Mouse (Mus musculus) spleen, postnatal 36 days (tissue): ENCODE data around the gene Ankrd34a.

Experiments
- DNase-seq, 2 experiments: peaks; one replicate each; pipeline ENCODE4 v3.0.0; 2022; ENCODE audit warnings: low spot score in 2 of 2, mixed read lengths in 1 of 2

Ankrd34a gene

DNA sequence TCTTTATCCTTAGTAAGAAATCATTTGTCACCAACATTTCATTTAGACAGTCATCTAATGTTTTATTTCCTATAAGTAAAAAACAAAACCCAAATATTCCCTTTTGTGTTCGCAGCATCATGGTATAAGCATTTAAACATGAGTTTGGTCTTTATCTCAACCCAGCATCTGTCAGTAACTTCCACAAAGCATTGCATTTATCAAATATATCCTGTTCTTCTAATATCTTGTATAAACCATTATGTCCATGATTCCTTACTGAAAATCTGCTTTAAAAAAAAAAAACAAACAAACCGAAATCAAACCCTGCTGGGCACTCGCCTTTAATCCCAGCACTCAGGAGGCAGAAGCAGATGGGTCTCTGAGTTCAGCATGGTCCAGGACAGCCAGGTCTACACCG, 10.2 kb downstream of the Ankrd34a start:
- DNase-seq = no peak

DNA sequence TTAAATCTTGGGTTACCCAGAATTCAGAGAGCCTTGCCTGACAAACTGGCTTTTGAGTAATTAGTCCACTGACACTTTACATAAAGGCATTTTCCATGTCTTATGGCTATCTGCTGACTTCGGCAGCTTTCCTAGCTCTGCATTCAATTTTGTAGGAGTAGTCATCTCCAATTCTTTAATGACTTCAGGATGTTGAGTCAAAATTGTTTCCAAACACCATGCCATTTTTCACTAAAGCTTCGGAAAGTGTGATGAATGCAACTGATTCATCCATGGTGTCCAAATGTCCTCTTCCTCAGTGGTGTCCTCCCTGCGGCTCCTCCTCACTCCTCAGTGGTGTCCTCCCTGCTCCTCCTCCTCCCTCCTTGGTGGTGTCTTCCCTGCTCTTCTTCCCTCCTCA, 21.5 kb downstream of the Ankrd34a start:
- DNase-seq = no peak

DNA sequence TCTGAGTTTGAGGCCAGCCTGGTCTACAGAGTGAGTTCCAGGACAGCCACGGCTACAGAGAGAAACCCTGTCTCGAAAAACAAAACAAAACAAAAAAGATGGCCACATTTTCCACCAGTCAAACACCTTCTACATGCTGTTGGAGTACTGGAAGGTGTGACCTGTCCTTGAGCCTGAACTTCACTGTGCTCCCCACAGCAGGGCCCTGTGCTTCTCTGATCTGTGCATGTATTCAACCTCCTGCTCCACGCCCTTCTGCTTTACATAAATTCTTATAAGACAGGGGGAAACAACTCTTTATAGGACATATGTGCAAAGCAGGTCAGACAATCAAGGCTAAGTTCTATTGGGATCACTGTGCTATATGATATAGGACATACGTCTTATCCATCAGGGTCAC, 26.8 kb downstream of the Ankrd34a start:
- DNase-seq = no peak

DNA sequence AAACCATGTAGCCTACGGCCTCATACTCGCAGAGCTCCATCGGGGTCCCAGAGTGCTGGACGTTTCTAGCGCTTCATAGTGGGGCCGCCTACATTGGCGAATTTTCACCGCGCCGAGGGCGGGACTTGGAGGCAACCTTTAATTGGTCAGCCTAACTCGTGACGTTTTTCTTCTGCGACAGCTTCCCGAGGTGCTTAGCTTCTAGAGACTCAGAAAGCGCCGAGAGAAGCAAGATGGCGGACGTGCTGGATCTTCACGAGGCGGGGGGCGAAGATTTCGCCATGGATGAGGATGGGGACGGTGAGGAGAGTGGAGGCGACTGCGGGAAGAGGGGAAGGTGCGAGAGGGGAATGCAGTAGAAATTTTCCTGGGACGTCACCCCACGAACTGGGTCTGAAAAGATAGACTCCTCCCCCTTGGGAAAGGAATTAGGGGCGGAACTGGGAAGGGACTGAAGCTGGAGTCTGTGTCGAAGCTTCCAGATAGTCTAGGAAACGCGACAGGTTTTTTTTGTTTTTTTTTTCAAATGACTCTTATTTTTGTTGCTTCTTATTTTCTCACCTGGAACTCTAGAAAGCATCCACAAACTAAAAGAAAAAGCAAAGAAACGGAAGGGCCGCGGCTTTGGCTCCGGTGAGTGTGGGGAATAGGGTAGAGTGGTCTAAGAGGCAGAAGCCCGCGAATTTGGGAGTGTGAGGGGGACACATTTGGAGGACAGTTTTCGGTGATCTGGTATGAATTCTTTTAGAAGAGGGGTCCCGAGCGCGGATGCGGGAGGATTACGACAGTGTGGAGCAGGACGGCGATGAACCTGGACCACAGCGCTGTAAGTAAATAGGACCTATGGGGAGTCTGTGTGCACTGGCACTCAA, 33.5 kb downstream of the Ankrd34a start, which contains the start of gene Rbm8a:
Gene Rbm8a (plus strand): TSS at position 205 of the 872 bp plus-strand sequence.
- DNase-seq = peak; percentile 94 to 96

DNA sequence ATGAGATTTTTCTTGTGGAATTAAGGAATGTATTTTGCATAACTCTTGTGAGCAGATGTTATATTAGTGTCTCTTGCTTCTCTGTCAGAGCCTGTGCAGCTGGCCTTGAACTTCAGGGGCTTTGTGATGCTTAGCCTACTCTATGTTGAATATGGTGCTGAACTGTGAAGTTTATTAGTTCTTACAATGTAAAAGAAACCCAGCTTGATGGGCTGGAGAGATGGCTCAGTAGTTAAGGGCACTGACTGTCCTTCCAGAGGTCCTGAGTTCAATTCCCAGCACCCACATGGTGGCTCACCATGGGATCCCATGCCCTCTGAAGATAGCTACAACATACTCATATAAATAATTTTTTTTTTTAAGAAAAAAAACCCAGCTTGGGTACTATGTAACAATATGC, 35.6 kb downstream of the Ankrd34a start:
- no peak for DNase-seq

DNA sequence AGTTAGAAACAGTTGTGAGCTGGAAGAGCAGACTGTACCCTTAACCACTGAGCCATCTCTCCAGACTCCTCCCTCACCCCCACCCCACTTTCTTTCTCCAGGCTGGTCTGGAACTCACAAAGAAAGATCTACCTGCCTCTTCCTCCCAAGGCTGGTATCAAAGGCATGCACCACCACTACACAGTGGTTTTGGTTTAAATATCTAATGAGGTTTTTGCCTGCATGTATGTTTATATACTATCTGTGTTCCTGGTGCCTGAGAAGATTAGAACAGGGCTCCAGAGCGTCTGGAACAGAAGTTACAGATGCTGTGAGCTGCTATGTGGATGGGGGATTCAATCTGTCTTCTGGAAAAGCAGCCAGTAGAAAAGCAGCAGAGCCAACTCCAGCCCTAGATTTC, 37.6 kb downstream of the Ankrd34a start:
- DNase-seq = no peak

DNA sequence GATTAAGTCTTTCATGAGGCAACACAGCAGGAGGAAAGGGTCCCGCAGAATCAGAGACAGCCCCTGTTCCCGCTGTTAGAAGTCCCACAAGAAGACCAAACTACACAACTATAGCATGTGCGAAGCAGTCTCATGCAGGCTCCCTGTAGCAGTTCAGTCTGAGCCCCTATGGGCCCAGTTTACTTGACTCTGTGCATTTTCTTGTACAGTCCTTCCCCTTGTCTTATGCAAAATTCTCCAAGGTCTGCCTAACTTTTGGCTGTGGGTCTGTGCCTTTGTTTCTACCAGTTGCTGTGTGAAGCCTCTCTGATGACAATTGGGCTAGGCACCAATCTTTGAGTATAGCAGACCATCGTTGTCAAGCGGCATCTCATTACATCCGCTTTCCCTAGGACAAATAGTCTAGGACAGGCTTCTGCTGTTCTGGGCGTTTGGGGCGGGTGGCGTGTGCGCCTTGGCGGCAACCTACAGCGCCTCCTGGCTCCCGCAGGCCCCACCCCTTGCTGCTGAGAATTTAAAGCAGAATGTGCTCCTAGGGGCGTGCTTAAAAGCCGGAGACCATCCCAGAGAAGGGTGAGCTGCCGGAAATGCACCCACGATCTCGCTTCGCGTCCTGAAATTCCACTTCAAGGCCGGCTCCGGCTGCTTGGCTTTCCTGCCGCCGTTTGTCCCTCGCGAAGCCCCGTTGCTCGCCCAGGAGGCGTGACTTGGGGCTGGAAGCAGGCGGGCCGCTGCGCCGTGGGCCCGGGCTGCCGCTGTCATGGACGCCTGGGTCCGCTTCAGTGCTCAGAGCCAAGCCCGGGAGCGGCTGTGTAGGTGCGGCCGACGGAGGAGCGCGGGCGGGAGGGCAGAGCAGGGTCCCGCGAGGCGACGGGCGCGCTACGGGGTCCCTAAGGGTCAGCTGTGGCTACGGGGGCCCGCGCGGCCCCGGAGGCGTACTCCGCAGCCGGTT, 38.8 kb downstream of the Ankrd34a start, which contains the start of the genes Pex11b and Gm42957:
Gene Pex11b (plus strand): TSS at position 449 of the 952 bp plus-strand sequence.
Gene Gm42957 (plus strand): TSS at position 547 of the 952 bp plus-strand sequence.
- peak; percentile 74 to 76 for DNase-seq

DNA sequence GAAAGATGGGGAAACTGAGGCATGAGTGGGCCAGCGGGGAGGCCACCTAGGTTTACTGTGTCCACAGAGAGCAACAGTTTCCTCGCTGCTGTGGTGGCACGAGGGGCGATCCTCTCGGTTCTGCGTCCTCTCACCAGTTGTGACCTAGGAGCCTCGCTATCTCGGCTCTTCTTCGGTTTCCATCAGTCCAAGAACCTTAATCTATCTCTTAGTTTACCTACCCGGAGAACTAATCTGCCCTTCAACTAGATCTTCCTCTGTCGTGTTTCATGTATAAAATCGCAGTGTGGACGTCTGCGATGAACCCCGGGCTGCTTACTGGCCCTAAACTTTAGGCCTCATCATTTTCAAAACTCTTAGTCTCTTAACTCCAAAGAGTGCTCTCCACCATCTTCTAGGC, 39.5 kb downstream of the Ankrd34a start:
- no peak for DNase-seq

DNA sequence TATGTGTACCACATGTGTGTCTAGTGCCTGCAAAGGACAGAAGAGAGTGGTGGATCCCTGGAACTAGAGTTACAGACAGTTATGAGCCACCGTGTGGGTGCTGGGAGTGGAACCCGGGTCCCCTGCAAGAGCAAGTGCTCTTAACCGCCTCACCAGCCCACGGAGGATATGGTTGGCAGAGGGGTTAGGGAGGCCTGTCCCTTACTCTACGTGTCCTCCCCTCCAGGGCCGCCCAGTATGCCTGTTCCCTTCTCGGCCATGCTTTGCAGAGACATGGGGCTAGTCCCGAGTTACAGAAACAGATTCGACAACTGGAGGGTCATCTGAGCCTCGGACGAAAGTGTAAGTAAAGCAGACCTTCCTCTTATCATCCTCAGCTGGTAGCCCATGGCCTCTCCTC, 40.0 kb downstream of the Ankrd34a start:
- no peak for DNase-seq

DNA sequence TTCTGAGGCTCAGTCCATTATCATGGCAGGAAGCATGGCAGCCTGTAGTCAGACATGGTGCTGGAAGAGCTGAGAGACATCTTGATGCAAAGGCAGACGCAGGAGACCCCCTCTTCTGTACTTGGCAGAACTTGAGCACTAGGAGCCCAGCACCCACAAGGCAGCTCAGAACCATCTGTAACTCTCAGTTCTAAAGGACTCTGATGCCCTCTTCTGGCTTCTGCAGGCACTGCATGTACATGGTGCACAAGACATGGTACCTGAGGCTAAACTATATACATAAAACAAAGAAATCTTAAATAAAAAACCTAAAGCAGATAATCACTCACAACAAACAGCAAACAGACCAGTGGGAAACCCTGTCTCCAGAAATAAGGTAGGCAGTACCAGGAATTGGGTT, 42.8 kb downstream of the Ankrd34a start:
- peak; percentile 58 to 66 for DNase-seq

DNA sequence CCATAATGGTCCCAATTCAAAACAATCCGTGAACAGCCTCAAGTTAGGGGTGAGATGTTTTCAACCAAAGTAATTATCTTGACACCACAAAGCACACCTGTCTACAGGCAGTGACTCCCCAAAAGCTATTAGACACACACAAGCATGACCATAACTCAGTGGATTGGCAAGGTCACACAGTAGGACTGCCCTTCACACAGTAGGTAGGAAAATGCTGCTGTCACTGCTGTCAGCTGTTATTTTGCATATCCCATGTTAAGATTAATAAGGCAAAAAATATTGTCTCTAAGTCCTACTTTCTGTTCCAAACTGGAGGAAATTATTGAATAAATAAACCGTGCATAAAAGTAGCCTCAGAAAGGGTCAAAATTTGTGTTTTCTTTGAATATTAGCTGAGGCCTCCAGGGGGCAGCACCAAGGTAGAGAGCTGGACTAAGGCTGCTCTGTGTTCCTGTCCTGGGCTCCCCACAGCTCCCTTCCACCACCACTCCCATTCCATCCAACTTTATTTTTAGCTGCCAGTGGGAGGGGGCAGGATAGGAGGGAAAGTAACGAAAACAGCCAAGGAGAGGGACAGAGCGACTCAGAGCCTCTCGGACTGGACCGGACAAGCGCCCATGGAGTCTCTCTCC, 48.7 kb downstream of the Ankrd34a start, which contains the start of gene Itga10:
Gene Itga10 (plus strand): TSS at position 567 of the 632 bp plus-strand sequence.
- peak in 1 of 2 experiments; percentile 14 for DNase-seq

DNA sequence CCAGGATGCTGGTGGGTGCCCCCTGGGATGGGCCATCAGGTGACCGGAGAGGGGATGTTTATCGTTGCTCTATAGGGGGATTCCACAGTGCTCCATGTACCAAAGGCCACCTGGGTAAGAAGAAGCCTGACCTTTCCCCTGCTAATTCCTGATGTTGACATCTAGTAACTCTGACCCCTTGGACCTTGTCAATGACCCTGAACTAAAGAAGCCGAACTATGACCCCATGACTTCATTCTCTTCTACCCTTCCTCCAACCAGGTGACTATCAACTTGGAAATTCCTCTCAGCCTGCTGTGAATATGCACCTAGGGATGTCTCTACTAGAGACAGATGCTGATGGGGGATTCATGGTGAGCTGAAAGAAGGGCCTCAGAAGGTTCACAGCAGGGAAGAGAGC, 50.9 kb downstream of the Ankrd34a start:
- DNase-seq = no peak
